Mouse (Mus musculus): ENCODE data around the gene Hip1r.

DNA sequence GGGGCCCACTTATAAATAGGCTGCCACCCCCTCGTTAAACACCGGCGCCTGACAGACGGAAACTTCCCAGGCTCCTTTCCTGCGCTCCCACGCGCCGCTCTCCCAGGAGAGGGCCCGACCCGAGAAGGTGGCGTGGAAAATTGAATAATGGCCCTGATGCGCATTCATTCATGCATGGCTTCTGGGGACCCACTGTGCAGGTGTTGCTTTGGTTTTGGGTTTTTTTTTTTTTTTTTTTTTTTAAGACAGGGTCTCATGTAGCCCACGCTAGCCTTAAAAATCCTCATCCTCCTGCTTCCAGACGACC, 704 bp downstream of the Hip1r start:
- no peak for TF ChIP-seq CTCF (IDR thresholded peaks at IDR 0.05; ENCODE audit: low read depth, low read length)
- no peak for TF ChIP-seq GATA1 (IDR thresholded peaks at IDR 0.05; ENCODE audit: borderline replicate concordance, low read length)
- TF ChIP-seq TAL1 (conservative IDR thresholded peaks at IDR 0.05; ENCODE audit: low read depth, low read length): no peak
